Mouse (Mus musculus) lung, postnatal 0 days (tissue): ENCODE measurements around the gene Elfn2. TPM values are rescaled to one million over a fixed set of nuclear protein-coding genes. Genes with fewer than 3 reads are reported as not detected.

Experiments
- ATAC-seq: fragments of 200-750 bp; cut with Nextera tagmentation; 2 replicates; pipeline ENCODE4 v1.8.0; 2017; ENCODE audit warnings: moderate library complexity
- DNase-seq: peaks from one replicate; pipeline ENCODE4 v3.0.0-alpha.2; 2016; ENCODE audit warnings: low spot score
- H3K27ac ChIP-seq: fragments of 300-500 bp; sonication (generic); 2 replicates; pipeline ENCODE4 v1.5.1; 2014; ENCODE audit warnings: antibody characterized with exemption, mild to moderate bottlenecking, low read length, mixed read lengths
- H3K27me3 ChIP-seq: fragments of 300-500 bp; sonication (generic); replicated peaks from 2 replicates; pipeline ENCODE4 v1.6.1; 2014; ENCODE audit warnings: low read length, mixed read lengths; ENCODE audit not compliant: insufficient read depth
- H3K36me3 ChIP-seq: fragments of 300-500 bp; sonication (generic); 2 replicates; pipeline ENCODE4 v1.6.1; 2014; ENCODE audit warnings: low read length, mixed read lengths; ENCODE audit not compliant: insufficient read depth
- H3K4me1 ChIP-seq: fragments of 300-500 bp; sonication (generic); 2 replicates; pipeline ENCODE4 v1.6.1; 2014; ENCODE audit warnings: antibody characterized with exemption, low read depth, low read length, mixed read lengths; ENCODE audit not compliant: insufficient read depth
- H3K4me2 ChIP-seq: fragments of 300-500 bp; sonication (generic); replicated peaks from 2 replicates; pipeline ENCODE4 v1.6.1; 2014; ENCODE audit warnings: low read depth, mild to moderate bottlenecking, low read length, moderate library complexity, mixed read lengths
- H3K4me3 ChIP-seq: fragments of 300-500 bp; sonication (generic); 2 replicates; pipeline ENCODE4 v1.5.1; 2014; ENCODE audit warnings: low read depth, low read length
- H3K9ac ChIP-seq: fragments of 300-500 bp; sonication (generic); replicated peaks from 2 replicates; pipeline ENCODE4 v1.6.1; 2014; ENCODE audit warnings: low read depth, mild to moderate bottlenecking
- H3K9me3 ChIP-seq: fragments of 300-500 bp; sonication (generic); 2 replicates; pipeline ENCODE4 v1.6.1; 2016; ENCODE audit warnings: low read length, mixed read lengths
- CTCF ChIP-seq: IDR thresholded peaks from 2 replicates; pipeline ENCODE4 v1.5.1; 2016; ENCODE audit warnings: antibody characterized with exemption, mild to moderate bottlenecking
- EP300 ChIP-seq: IDR thresholded peaks from 2 replicates; pipeline ENCODE4 v1.6.1; 2016; ENCODE audit warnings: antibody characterized with exemption, mild to moderate bottlenecking, control low read depth
- WGBS: fragments of 180-500 bp; shearing (Covaris S2); extraction: QIAGEN DNeasy Blood & Tissue Kit; methylation state at CpG from one replicate; pipeline ENCODE4 v1.1.7; 2014; 5-methylcytosine and 5-hydroxymethylcytosine counted together
- polyA plus RNA-seq: library from polyadenylated mRNA; unstranded; fragments of >200 nt; fragmentation: Nextera tagmentation; extraction: Ambion mirVana; gene quantifications from 2 replicates; pipeline ENCODE4 v1.2.1, GENCODE M21; 2015

The Elfn2 gene
- polyA plus RNA-seq, 1 experiment from 2014 or later, result 0.02 TPM

DNA sequence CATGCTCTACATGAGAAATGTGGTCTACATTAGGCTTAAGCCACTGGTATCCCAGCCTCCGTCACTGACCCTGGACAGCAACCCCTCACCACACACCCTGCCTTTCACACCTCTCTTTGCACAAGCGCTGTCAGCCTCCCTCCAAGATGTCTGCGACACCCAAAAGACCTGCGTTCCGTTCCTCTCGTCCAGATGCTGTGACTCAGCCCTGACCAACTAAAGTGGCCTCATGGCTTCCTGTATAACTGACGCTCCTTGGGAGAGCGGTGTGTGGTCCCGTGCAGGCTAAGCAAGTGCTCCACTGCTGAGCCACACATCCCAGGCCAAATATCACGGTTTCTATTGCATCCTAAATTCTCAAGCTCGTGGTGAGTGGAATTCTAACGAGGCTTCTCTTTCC, 22.1 kb upstream of the Elfn2 start:
- 36% methylated on average over 12 of the region's 12 CpGs for WGBS
- Histone ChIP-seq H3K4me3 (no peak overlapping the region), H3K36me3 (no peaks in the 10 kb centered on the region), H3K9me3 (no peaks in the 10 kb centered on the region), H3K4me1 (no peaks in the 10 kb centered on the region), H3K9ac (no peak overlapping the region), H3K27me3 (no peaks in the 10 kb centered on the region), H3K27ac (no peak overlapping the region), H3K4me2 (no peak overlapping the region)
- TF ChIP-seq CTCF, result no peak
- no peak for TF ChIP-seq EP300
- DNase-seq (no peak), ATAC-seq (no peak)

DNA sequence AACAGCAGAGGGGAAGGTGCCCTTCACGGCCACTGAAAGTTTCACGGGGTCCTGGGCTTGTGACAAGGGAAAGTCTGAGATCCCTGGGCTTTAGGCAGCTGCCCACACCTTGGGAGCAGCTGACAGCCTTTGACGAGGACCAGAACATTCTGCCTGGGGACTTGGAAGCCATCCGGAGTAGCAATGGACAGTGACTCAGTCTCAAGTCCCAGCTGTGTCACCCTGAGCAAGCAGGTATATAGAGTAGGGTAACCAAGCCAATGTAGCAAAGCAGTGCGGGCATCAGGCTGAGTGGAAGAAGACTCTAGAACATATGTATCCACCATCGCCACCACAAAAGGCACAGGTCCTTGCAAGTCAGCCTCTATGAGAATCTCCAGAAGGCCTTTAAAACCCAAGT, 18.6 kb upstream of the Elfn2 start:
- Histone ChIP-seq H3K4me1 (no peaks in the 10 kb centered on the region), H3K36me3 (no peaks in the 10 kb centered on the region), H3K9me3 (no peaks in the 10 kb centered on the region), H3K27me3 (no peaks in the 10 kb centered on the region), H3K4me2 (no peak overlapping the region), H3K9ac (no peak overlapping the region), H3K4me3 (no peak overlapping the region), H3K27ac (no peak overlapping the region)
- 54% methylated on average over 6 of the region's 6 CpGs for WGBS
- no peak for DNase-seq
- TF ChIP-seq CTCF (no peak), EP300 (no peak)
- no peak for ATAC-seq

DNA sequence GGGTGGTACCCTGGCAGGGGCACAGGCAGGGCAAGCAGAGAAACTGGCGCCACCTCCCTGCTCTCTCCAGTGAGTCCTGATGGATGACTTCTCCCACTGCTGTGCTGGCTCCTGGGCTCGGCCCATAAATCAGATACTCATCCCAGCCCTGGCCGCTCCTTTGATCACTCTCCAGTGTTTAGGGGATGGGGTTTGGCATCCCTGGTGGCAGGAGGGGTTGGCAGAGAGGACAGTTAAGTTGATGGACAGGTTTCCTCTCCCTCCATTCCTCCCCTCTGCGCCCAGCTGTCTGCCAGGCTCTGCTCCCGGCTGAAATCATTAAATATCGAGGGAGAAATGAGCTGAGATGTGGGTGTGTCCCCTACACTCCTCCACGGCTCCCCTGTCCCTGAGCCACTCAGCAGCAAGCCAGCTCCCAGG, 18.1 kb upstream of the Elfn2 start:
- no peak for DNase-seq
- H3K9ac ChIP-seq, result no peak overlapping the region
- H3K4me2 ChIP-seq, result no peak overlapping the region
- H3K36me3 ChIP-seq, result no peaks in the 10 kb centered on the region
- H3K4me3 ChIP-seq, result no peak overlapping the region
- ATAC-seq, result no peak
- no peak overlapping the region for H3K27ac ChIP-seq
- WGBS, result 31% methylated on average over 7 of the region's 7 CpGs
- no peaks in the 10 kb centered on the region for H3K9me3 ChIP-seq
- TF ChIP-seq EP300 (no peak), CTCF (no peak)
- H3K27me3 ChIP-seq, result no peaks in the 10 kb centered on the region
- no peaks in the 10 kb centered on the region for H3K4me1 ChIP-seq

DNA sequence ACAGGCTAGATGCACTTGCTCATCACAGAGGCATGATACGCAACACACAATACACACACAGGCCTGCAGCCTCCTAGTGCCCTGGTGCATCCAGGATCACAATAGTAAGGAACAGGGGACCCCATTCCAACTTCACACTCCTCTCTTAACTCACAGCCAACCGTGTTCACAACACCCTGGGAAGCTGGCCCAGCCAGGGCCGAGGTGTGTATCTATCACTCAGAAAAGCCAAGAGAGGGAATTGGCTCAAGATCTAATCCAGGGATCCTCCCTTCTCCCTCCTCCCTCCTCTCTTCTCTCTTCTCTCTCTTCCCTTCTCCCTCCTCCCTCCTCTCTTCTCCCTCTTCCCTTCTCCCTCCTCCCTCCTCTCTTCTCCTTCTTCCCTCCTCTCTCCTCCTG, 17.6 kb upstream of the Elfn2 start:
- ATAC-seq, result no peak
- no peaks in the 10 kb centered on the region for H3K27me3 ChIP-seq
- no peak for TF ChIP-seq CTCF
- no peak for TF ChIP-seq EP300

DNA sequence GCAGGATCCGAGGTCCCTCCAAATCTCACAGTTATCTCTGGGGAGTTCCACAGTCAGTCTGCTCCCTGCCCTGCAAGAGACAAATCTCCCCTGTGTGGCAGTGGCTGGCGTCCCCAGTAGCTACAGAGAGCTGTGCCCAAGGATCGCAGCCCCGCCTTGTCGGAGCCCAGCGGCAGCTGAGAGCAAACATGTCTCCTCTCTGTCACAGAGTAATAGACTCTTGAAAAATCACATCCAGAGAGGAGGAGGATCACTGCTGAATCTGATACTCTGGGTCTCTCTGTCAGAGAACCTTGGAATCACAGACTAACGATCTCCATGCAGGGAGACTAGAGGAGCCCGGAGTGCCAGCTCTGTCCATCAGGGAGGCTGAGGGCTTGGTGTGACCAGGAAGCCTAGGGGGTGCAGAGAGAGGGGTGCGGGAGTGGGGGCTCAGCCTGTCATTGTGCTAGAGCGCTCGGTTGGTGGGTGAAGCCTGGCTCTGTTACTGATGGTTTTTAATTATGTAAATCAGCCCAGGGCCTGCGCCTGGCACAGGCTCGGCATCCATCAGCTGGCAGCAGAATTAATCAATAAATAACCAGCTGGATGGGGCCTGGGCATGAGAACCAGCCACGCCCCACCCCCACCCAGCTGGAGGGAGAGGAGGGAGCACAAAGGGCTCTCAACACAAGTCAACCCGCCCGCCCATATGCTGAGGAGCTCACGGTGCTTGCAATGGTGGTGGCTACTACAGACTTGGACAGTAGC, 17.0 kb upstream of the Elfn2 start:
- H3K4me3 ChIP-seq, result no peak overlapping the region
- no peaks in the 10 kb centered on the region for H3K27me3 ChIP-seq
- ATAC-seq (no peak), DNase-seq (no peak)
- H3K27ac ChIP-seq, result no peak overlapping the region
- 19% methylated on average over 17 of the region's 17 CpGs for WGBS
- H3K9me3 ChIP-seq, result no peaks in the 10 kb centered on the region
- no peak for TF ChIP-seq EP300
- TF ChIP-seq CTCF, result no peak
- no peaks in the 10 kb centered on the region for H3K36me3 ChIP-seq
- no peak overlapping the region for H3K9ac ChIP-seq
- no peak overlapping the region for H3K4me2 ChIP-seq
- H3K4me1 ChIP-seq, result no peaks in the 10 kb centered on the region

More for the DNA sequence above, 17.6 kb upstream of the Elfn2 start:
- H3K4me2 ChIP-seq, result no peak overlapping the region
- no peaks in the 10 kb centered on the region for H3K36me3 ChIP-seq
- no peak for DNase-seq
- H3K4me1 ChIP-seq, result no peaks in the 10 kb centered on the region
- no peak overlapping the region for H3K27ac ChIP-seq
- no peaks in the 10 kb centered on the region for H3K9me3 ChIP-seq
- no peak overlapping the region for H3K4me3 ChIP-seq
- WGBS, result 45% methylated on average over 3 of the region's 3 CpGs
- H3K9ac ChIP-seq, result no peak overlapping the region

DNA sequence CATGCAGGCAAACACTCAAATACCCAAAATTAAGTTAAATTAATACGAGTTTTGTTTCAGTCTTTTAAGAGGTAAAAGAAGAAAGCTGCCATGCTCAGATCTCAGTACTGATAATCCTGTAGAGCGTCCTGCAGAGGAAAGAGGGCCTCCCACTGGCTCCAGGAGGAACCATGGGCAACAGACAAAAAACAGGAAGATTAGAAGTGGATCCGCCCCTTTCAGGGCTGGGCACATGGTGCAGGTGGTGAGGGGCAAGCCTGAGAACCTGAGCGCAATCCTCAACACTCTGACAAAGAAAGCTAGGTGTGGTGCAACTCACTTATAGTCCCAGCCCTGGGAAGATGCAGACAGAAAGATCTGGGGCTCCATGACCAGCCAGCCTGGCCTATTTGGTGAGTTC, 13.3 kb upstream of the Elfn2 start:
- Histone ChIP-seq H3K9ac (no peak overlapping the region), H3K4me1 (no peaks in the 10 kb centered on the region), H3K36me3 (no peaks in the 10 kb centered on the region), H3K4me2 (no peak overlapping the region), H3K27ac (no peak overlapping the region), H3K4me3 (no peak overlapping the region), H3K27me3 (no peaks in the 10 kb centered on the region), H3K9me3 (no peaks in the 10 kb centered on the region)
- ATAC-seq, result no peak
- DNase-seq, result no peak
- no peak for TF ChIP-seq EP300
- no peak for TF ChIP-seq CTCF
- WGBS, result 47% methylated on average over 4 of the region's 4 CpGs
